Mouse (Mus musculus) brain, embryonic 14.5 days (tissue): ENCODE results near the gene Lmod3.

ENCODE experiments used
- CTCF ChIP-seq: fragments of 200-500 bp; IDR thresholded peaks from 2 replicates; pipeline ENCODE4 v1.5.1; 2012; ENCODE audit warnings: inconsistent platforms, mild to moderate bottlenecking, moderate library complexity, borderline replicate concordance; ENCODE audit not compliant: insufficient read depth, insufficient read length; ENCODE audit errors: extremely low read depth
- POLR2A ChIP-seq: fragments of 200-500 bp; IDR thresholded peaks from 2 replicates; pipeline ENCODE4 v1.6.1; 2012; ENCODE audit warnings: mild to moderate bottlenecking, inconsistent platforms, borderline replicate concordance; ENCODE audit not compliant: poor library complexity, insufficient read depth, insufficient read length, severe bottlenecking; ENCODE audit errors: extremely low read depth

- peak; percentile 63; the same call in 1 of the 2 replicates for TF ChIP-seq CTCF
- no peak for TF ChIP-seq POLR2A
Observed at GRCm38 (mm10) chr6:97250966-97251365, 1.6 kb downstream of the Lmod3 start.
